Mouse (Mus musculus) T-helper 1 cell (primary cell): ENCODE measurements at regions not wholly inside any gene's neighbourhood (a gene's known extent, or its start where the extent isn't known, plus 50 kb on each side); places are given as distances from the start of the nearest gene placed in this dataset.

Experiments
- in situ Hi-C: fragments of 300-600 bp; cut with MboI, MseI; formaldehyde crosslinking; loops from one replicate; pipeline ENCODE4 v1.15.1; 2025; ENCODE audit warnings: high pct_unique_total_duplicates

GRCm38 (mm10) chr9:14213283-14213682 is 61.6 kb upstream of the Sesn3 start:
- in situ Hi-C loops: no loop called here

GRCm38 (mm10) chr9:14215171-14215782 is 59.6 kb upstream of the Sesn3 start:
- in situ Hi-C loops: no loop called here

GRCm38 (mm10) chr9:14215961-14216360 is 58.9 kb upstream of the Sesn3 start:
- in situ Hi-C loops: no loop called here

- in situ Hi-C loops: no loop called here
These were observed 51.9 kb upstream of the Sesn3 start for GRCm38 (mm10) chr9:14222936-14223335.
